Mouse (Mus musculus) Muller cell, postnatal 12 days (primary cell): ENCODE measurements around the gene Vil1.

ENCODE experiments used
- DNase-seq: peaks from one replicate; pipeline ENCODE4 v3.0.0-alpha.2; 2015; ENCODE audit errors: inconsistent ontology term

The Vil1 gene

DNA sequence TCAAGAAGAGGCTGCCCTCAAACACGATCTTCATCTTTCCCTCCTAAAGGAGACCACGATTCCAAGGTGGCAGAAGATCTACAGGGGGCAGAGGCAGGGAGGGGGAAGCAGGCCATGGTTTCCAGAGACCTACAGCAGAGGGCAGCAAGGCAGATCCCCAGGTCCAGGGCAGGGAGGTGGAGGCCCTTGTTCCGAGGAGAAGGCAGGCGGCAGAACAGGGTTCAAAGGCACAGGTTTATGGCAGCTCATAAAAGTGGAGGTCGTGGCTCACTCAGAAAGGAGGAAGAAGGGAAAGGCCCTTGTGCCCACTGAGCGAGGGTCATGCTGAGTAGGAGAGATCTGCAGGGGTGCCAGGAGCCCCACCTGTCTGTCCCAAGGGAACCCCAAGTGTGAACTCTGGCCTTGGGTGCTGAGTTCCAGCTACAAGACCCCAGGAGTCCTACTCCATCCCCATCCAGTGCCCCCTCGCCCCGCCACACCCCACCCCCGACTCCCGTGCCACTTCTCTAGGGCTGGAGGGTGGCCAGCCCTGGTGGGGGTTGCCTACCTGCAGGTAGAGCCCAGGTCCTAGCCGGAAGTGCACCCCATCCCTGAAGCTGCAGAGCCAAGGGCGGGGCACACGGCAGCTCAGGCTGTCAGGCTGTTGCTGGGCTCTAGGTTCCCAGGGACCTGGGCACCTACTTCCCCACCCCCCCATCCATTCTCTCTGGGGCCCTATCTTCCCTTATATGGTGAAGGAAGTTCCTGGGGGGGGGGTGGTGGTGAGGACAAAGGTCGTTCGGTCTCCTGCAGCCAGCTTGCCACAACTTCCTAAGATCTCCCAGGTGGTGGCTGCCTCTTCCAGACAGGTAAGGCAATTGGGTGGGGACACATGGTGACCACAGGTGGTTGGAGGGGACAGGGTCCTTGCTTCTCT, at the start of gene Vil1:
Gene Vil1 (plus strand): TSS at position 788 of the 916 bp plus-strand sequence.
- DNase-seq, result no peak

DNA sequence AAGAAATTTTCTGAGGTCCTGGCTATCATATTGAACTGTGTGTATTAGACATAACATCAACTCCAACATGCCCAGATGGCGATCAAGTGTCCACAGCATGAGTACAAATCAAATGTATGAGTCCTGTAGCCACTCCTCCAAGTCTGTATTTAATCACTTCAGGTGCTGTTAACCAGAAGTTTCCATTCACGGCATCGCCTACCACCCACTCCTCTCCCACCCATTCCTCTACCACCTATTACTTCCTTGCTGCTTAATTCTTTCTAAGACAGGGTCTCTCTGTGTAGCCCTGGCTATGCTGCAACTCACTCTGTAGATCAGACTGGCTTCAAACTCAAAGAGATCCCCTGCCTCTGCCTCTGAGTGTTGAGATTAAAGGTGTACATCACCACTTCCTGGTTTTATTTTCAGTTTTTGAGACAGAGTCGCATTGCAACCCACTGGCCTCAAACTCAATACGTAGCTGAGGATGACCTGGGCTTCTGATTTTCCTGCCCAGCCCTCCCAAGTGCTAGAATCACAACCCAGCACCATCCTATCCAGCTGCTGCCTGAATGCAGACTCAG, 49.1 kb upstream of the Vil1 start:
- no peak for DNase-seq

DNA sequence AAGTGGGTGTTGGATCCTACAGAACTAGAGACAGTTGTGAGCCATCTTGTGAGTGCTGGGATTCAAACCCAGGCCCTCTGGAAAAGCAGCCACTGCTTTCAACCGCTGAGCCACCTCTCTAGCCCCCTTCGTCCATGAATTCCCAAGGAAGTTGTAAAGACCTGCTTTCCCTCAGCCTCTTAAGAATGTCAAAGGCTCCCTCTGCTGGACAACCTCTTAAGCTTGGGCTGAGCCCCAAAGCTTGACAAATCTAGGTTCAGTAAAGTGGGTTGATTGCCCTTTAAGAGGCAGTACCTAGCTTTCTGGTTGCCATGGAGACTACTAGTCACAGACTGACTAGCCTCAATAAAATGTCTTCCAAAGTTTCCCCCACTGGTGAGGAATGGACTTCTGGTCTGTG, 47.4 kb upstream of the Vil1 start, which contains the start of gene Catip:
Gene Catip (plus strand): TSS at position 297 of the 400 bp plus-strand sequence.
- DNase-seq, result peak; percentile 84

DNA sequence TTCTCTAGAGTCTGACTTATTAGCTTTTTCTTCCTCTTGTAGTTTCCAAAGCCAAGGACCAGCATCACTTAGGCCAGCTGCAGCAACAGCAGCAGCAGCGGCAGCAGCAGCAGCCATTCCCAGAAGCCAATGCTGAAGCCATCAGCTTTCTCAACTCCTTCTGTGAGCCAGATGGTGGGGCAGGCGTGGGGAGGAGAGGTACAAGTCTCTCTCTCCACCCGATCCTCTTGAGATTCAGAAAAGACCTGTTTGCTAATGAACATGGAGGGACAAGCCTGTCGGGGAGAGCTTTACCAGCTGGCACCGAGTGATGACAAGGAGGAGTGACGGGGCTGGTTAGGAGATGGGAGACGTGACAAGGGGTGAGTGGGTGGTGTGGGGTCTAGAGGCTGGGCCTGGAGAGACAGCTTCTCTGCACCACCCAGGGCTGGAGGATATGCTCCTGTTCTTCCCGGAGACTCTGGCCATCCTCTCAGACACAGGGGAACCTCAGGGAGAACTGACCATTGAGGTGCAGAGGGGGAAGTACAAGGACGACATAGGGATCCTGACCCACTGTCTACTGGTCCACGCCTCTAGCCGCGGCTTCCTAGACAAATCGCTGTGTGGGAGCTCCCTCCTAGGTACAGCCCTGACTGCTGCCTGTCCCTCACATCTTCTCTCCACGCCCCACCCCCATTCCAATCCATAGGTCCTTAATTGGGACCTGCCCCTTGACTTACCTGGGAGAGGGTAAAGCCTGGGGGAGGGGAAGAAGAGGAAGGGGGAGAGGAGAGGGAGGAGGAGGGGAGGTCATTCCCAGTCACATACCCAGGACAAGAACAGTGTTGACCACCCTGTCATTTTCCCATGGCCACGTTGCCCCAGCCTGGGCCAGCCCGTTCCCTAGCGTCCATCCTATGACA, 46.6 kb upstream of the Vil1 start:
- no peak for DNase-seq

DNA sequence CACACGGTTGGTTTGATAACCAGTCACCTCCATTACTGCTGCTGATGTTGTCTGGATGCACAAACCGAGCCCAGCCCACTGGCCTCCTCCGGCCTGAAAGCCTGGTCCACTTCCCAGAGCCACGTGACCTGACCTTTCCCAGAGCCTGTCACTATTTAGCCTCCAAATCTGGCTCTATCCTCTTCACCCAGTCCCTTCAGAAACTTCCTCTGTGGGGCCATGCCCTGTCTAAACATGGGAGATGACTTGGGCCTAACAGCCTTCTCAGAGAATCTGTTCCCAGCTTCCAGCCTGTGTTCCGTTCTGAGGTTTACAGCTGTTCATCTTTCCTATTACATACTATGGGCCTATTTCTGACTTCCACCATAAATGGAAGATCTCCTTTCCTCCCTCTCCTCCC, 45.7 kb upstream of the Vil1 start:
- DNase-seq, result no peak

DNA sequence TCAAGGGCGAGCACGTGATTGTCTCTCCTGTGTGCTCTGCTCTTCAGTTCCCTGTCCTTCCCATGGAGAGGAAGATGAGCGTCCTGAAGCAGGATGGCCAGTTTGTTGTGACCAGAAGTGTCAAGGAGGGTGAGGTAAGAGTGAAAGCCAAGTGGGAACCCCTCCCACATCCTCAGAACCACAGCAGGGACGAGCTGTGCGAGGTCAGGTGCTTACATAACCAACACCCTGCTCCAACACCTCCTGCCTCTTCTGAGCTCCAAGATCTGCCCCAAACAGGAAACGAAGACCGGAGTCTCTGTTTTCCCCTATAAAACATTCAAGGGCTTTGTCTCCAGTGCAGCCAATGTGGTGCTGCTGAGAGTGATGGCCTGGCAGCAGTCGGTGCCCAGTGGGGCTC, 44.9 kb upstream of the Vil1 start:
- no peak for DNase-seq

DNA sequence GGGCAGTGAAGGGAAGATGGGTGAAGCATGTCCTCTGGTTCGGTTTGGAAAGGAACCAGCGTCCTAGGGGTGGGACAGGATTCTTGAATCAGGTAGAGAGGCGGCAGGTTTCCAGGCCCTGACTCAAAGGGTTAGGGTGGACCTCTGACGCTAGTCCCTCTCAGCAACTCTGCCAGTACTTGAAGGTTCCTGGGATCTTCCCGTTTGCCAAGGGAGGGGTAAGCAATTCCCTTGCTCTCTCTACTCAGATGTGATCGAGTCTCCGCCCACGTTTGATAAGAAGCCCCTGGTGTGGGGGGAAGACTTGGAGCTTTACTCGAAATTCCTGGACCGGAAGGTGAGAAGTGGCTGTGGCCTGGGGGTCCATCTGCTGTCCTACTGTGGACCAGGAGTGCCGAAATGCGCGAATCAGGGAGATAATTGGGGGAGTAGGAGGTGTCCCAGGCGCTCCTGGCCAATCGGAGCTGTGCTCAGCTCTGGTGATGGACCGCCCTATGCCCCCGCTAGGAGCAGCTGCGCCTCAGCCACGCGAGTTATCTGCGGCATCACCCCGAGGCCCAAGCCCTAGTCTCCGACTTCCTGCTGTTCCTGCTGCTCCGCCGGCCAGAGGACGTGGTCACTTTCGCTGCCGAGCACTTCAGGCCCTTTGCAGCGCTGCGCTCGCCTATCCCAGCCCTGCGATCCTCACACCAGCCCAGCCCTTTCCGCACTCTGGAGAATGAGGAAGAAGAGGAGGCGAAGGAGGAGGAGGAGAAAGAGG, 41.1 kb upstream of the Vil1 start:
- peak; percentile 64 for DNase-seq

DNA sequence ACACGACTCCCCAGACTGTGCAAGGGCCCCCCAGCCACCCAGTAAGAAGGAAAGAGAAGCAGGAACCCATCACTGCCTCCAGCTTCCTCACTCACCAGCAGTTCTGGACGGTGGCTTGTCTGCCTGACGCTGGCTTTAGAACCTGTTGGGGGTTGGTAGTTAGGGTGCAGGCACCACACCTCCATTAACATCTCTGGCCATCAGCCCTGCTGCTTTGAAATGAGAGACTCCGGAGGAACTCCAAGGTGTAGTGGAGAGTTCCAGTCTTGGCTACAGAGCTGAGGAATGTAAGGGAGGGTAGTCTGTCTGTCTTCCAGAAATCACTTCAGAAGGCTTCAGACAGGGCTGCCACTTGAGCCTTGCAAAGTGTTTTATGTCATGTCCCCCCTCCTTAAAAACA, 39.1 kb upstream of the Vil1 start:
- DNase-seq, result no peak

DNA sequence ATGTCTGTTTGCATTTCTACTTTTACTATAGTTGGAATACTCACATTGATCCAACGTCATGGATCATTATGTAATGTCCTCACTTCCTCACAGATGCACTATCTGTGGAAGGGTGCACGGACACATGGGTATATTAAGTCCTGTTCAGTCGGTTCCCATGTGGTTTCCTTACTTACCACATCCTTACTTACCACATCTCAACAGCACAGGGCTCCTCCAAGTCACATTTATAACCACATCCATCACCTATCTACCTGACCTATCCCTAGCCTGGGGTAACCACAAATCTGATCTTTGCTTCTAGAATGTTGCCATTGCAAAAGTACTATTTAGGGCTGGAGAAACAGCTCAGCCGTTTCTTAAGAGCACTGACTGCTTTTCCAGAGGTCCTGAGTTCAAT, 35.8 kb upstream of the Vil1 start:
- no peak for DNase-seq

DNA sequence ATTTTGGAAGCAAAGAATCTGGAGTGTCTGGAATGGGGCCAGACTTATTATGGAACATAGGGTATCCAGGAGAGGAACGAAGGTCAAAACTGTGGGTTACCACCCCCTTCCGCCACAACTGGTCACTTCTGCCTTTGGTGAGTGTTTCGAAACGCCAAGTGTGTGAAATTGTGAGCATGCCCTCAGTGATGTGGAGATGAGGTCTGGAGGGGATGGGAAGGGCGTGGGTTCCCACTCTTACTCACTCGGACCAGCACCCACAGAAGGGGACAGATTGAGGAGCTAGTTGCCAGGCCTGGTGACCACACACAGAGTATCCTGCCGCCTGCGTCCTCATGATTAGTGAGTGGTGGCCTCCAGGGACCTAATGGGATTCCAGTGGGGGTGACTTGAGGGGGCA, 34.2 kb upstream of the Vil1 start, which contains the start of gene Slc11a1:
Gene Slc11a1 (plus strand): TSS at position 216 of the 400 bp plus-strand sequence.
- DNase-seq, result no peak

DNA sequence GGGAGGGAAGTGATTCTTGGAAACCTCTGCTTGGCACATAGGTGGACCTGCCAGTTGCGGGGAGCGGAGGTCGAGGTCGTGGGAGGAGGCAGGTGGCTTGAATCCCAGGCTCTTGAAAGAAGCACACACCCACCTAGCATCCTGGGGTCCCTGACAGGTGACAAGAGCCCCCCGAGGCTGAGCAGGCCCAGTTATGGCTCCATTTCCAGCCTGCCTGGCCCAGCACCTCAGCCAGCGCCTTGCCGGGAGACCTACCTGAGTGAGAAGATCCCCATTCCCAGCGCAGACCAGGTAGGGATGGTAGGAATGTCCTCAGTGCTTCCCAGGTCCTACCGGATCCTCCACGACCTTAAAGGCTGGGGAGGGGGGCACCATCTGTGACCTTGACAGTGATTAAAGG, 33.6 kb upstream of the Vil1 start:
- no peak for DNase-seq

DNA sequence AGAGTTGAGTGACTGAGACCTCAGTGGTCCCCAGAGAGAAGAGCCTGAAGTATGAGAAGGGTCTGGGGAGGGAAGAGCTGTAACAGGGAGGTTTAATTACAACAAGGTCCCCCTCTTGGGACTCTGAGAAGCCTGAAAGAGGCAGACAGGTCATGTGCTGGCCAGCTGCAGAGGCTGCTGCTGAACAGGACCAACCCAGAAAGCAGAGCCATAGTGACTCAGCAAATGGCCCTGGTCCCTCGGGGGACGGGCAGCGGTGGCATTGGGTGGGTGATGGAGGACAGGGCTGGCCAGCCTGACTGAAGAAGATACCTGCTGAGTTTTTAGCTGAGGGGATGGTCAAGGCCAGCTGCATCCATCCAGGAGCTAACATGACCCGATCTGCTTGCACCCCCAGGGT, 32.8 kb upstream of the Vil1 start:
- DNase-seq, result no peak

DNA sequence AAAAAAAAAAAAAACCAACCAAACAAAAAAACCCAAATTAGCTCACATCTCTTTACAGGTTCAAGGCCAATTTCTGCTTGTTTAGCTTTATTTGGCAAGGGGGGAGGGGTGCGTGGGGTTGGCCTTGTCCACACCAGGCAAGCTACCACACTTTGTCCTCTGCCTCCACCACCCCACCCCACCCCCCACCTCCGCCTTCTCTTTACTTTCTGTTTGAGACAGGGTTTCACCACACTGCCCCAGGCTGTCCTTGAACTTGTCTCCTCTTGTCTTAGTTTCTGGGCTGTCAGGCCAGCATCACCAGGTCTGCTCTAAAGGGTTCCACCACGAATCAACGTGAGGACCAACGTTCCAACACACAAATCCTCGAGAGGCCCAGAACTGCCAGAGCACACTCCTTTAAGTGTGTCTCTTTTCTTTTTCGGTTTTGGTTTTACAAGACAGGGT, 30.1 kb upstream of the Vil1 start:
- DNase-seq, result no peak

DNA sequence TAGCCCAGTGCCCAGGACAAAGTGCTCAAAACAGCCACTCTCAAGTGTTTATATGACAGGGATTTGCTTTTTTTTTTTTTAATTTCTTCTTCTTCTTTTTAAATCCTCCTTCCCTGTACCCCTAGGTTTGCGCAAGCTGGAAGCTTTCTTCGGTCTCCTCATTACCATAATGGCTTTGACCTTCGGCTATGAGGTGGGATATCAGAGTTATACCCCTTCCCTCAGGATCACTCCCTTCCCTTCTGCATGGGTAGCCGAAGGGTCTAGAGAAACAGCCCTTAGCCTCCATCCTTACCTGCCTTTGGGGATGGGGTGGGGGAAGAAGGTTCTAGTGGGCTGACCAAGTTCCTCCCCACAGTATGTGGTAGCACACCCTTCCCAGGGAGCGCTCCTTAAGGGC, 28.7 kb upstream of the Vil1 start:
- no peak for DNase-seq

DNA sequence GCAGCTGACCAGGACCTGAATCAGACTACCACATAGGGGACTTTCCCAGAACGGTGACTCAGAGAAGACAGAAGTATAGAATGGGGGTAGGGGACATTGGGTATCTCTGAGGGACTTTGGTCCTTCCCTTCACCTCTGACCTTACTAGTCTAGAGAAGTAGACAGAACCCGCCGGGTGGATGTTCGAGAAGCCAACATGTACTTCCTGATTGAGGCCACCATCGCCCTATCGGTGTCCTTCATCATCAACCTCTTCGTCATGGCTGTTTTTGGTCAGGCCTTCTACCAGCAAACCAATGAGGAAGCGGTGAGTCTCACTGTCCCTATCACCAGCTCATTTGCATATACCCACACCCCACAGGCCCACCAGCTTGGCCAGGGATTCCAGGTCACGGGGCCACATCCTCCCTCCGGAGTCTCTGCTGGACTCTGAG, 27.6 kb upstream of the Vil1 start:
- no peak for DNase-seq

DNA sequence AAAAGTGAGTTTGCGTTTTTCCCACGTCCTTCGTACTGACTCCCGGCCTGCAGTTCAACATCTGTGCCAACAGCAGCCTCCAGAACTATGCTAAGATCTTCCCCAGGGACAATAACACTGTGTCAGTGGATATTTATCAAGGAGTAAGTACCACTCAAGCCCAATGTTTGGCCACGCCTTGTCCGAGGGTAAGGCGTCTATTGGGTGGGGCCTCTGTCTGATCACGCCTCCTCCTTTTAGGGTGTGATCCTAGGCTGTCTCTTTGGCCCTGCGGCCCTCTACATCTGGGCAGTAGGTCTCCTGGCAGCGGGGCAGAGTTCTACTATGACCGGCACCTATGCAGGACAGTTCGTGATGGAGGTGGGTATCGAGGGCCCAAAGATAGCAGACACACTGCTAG, 25.8 kb upstream of the Vil1 start:
- no peak for DNase-seq

DNA sequence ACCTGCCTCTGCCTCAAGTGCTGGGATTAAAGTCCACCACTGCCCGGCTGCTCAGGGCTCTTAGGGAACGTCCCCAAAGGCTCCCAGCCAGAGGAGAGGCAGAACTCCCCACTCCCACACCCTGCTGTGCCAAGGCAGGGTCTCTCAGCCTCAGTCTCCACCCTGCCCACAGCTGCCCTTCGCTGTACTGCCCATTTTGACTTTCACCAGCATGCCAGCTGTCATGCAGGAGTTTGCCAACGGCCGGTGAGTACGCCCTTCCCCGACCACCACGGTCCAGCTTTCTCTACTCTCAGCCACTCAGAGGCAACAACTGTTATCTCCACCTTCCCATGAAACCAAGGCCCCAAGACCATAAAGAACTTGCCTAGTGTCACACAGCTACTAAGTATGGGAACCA, 24.7 kb upstream of the Vil1 start:
- DNase-seq, result no peak

DNA sequence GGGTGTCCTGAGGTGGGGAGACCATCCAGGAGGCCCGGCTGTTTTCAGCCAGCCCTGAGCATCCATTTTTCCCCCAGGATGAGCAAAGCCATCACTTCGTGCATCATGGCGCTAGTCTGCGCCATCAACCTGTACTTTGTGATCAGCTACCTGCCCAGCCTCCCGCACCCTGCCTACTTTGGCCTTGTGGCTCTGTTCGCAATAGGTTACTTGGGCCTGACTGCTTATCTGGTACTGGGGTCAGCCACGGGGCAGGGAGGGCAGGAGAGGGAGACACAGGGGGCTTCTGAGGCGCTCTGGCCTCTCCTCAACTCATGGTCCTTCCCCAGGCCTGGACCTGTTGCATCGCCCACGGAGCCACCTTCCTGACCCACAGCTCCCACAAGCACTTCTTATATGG, 24.1 kb upstream of the Vil1 start:
- DNase-seq, result no peak

DNA sequence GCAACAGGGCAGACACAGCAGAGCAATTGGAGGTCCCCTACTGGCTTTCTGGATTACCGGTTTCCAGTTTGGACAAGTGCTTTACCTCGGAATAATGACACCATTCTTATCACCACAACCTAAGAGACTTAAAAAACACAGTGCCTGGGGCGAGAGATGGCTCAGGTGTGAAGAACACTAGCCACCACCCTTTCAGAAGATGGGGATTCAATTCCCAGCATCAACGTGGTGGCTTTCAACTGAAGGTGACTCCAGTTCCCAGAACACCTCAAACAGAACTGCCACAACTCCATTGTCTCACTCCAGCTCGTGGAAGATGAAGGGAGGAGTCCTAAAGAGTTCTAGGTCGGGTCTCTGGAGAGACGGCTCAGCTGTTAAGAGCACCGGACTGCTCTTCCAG, 23.6 kb upstream of the Vil1 start:
- no peak for DNase-seq

DNA sequence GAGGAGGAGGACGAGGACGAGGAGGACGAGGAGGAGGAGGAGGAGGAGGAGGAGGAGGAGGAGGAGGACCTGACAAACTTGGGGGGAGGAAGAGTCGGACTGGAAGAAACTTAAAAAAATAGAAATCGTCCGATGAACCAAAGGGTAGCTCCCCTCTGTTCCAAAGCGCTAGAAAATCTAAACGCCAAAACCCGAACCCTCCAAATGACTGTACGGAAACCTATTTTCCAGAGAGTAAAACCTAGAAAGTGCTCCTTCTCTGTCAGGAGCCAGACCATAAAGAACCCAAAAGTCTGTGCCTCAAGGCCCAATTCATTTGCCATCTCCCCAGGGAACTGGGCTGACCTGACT, 22.8 kb upstream of the Vil1 start:
- DNase-seq, result no peak

DNA sequence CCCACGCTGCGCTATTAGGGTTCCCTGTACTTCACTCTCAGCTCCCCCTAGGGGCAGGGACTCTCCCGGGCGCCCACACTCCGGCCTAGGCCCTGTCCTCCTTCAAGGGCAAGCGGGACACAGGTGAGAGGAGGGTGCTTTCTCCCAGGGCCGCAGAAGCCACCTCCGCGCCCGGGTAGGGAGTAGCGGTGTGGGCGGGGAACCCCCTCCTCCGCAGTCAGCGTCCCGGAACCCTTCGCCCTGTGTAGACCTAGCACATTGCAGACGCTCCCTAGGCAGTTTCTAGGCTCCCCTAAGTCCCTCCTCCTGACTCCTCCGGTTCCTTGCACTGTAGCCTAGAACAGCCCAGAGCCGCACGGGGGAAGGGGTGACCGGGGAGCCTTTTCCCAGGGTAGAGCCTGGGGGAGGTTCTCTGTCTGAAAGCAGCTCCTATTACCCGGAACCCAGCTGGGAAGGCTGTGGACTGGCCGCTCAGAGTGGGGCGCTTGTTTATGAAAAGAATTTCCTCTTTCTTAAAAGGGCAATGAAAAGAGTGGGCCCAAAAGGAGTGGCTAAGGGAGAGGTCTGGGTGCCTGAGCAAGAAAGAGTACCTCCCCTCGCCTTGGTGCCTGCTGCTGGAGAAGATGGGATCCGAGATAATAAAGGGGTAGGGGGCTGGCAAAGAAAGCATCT, 22.3 kb upstream of the Vil1 start:
- DNase-seq, result peak; percentile 98
